Mouse (Mus musculus): ENCODE measurements around the gene Abcd4.

GRCm38 (mm10) chr12:84616977-84617630 is at the start of gene Abcd4:
- TF ChIP-seq CTCF (IDR thresholded peaks at IDR 0.05; ENCODE audit: control insufficient read depth, insufficient read depth, insufficient read length): peak; percentile 20
- TF ChIP-seq MYOD1 (IDR thresholded peaks at IDR 0.05; ENCODE audit: control insufficient read depth, insufficient read length, low read depth): no peak
- TF ChIP-seq MAX (IDR thresholded peaks at IDR 0.05): peak; percentile 72
- TF ChIP-seq USF1 (IDR thresholded peaks at IDR 0.05; ENCODE audit: low read depth): no peak
- TF ChIP-seq FOSL1 (IDR thresholded peaks at IDR 0.05; ENCODE audit: insufficient read depth, low read length, poor library complexity, severe bottlenecking): no peak
- TF ChIP-seq CEBPB (IDR thresholded peaks at IDR 0.05; ENCODE audit: low read depth): no peak

Measured in C2C12 (cell line).